ENCODE assay signal across 34 mouse cellular contexts in the genomic region with DNA sequence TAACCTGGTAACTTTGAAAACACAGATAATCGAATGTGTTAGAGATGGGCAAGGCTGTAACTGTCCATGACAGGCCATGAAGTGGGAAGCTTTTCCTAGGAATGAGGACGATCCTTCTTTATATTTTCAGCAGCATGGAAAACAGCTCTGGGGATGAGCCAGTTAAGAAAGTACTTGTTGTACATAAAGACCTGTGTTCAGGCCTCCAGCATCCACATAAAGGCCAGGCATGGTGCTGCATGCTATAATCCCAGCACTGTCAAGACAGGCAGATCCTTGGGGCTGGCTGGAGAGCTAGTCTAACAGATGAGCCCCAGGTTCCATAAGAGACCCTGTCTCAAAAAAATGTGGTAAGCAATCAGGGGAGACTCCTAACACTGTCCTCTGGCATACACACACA.
"Had no signal": no experiment of that assay in that cellular context is flagged by ENCODE, and none has a peak within 500 bp of the region (broad histone marks: within the 10 kb centered on the region; RNA-seq: fewer than 3 reads in every experiment).

No protein-coding gene starts in this region.

- H3K36me3 ChIP-seq: heart, embryonic 12.5 days; heart, embryonic 13.5 days; heart, embryonic 15.5 days; hindbrain, embryonic 10.5 days; hindbrain, embryonic 12.5 days; hindbrain, embryonic 13.5 days; hindbrain, embryonic 15.5 days; intestine, embryonic 15.5 days; kidney, embryonic 15.5 days had no signal

- ATAC-seq: hindbrain, embryonic 16.5 days; hindbrain, postnatal 0 days; inflammation-experienced regulatory T-cells, adult 6 months; intestine, embryonic 15.5 days; intestine, embryonic 16.5 days; intestine, postnatal 0 days had no signal

- H3K27ac ChIP-seq: heart, embryonic 13.5 days; heart, embryonic 15.5 days; hindbrain, embryonic 10.5 days; hindbrain, embryonic 12.5 days; hindbrain, embryonic 13.5 days; hindbrain, embryonic 14.5 days; hindbrain, embryonic 15.5 days; hindbrain, postnatal 0 days; intestine, embryonic 15.5 days; kidney, embryonic 15.5 days; kidney, postnatal 0 days; layer of hippocampus, adult 2 months had no signal

- H3K27me3 ChIP-seq: heart, embryonic 12.5 days; heart, embryonic 13.5 days; heart, embryonic 15.5 days; hindbrain, embryonic 12.5 days; hindbrain, embryonic 13.5 days; hindbrain, embryonic 15.5 days; intestine, embryonic 15.5 days; kidney, embryonic 15.5 days had no signal

- H3K4me1 ChIP-seq: heart, embryonic 12.5 days; heart, embryonic 13.5 days; heart, embryonic 15.5 days; hindbrain, embryonic 12.5 days; hindbrain, embryonic 15.5 days; intestine, embryonic 15.5 days; kidney, embryonic 15.5 days had no signal

- H3K9ac ChIP-seq: heart, embryonic 12.5 days; heart, embryonic 13.5 days; heart, embryonic 15.5 days; hindbrain, embryonic 12.5 days; hindbrain, embryonic 13.5 days; hindbrain, embryonic 14.5 days; hindbrain, embryonic 15.5 days; intestine, embryonic 15.5 days; kidney, embryonic 15.5 days had no signal

- H3K9me3 ChIP-seq: heart, embryonic 12.5 days; heart, embryonic 13.5 days; heart, embryonic 15.5 days; hindbrain, embryonic 10.5 days; hindbrain, embryonic 12.5 days; hindbrain, embryonic 13.5 days; hindbrain, embryonic 15.5 days; intestine, embryonic 15.5 days; kidney, embryonic 15.5 days had no signal

- H3K4me2 ChIP-seq: heart, embryonic 11.5 days; heart, embryonic 12.5 days; heart, embryonic 13.5 days; heart, embryonic 15.5 days; hindbrain, embryonic 12.5 days; hindbrain, embryonic 13.5 days; hindbrain, embryonic 14.5 days; hindbrain, embryonic 15.5 days; intestine, embryonic 15.5 days; kidney, embryonic 15.5 days had no signal

- DNase-seq: heart, postnatal 10 days; heart, postnatal 14 days; heart, postnatal 36 days; heart, postnatal 4 days; kidney, adult 11 months; kidney, adult 18-20 months; kidney, adult 2 months; kidney, adult 8-10 months; kidney, adult 9 months; kidney, postnatal 10 days; kidney, postnatal 14 days; kidney, postnatal 25 days; kidney, postnatal 36 days; kidney, postnatal 4 days; layer of hippocampus, adult 9-11 months; layer of hippocampus, postnatal 36 days had no signal

- H3K4me3 ChIP-seq: heart, embryonic 12.5 days; heart, embryonic 13.5 days; heart, embryonic 15.5 days; hindbrain, embryonic 10.5 days; hindbrain, embryonic 12.5 days; hindbrain, embryonic 13.5 days; hindbrain, embryonic 15.5 days; intestine, embryonic 15.5 days; kidney, embryonic 15.5 days; layer of hippocampus, adult 2 months had no signal
